Mouse (Mus musculus) liver, adult 2 months (tissue): ENCODE data around the gene Zfp708. TPM values are rescaled to one million over a fixed set of nuclear protein-coding genes. Genes with fewer than 3 reads are reported as not detected.

Source experiments
- DNase-seq: peaks from one replicate; pipeline ENCODE4 v3.0.0-alpha.2; 2011; ENCODE audit warnings: low read depth, low spot score; ENCODE audit errors: extremely low read depth
- H3K27ac ChIP-seq: fragments of 200-500 bp; replicated peaks from 2 replicates; pipeline ENCODE4 v1.5.1; 2012; ENCODE audit warnings: low read depth, mild to moderate bottlenecking, control low read depth, inconsistent platforms, low read length; ENCODE audit not compliant: insufficient read depth
- H3K27me3 ChIP-seq: fragments of 200-500 bp; 2 replicates; pipeline ENCODE4 v1.6.1; 2012; ENCODE audit warnings: mild to moderate bottlenecking, moderate library complexity, low read length, inconsistent platforms; ENCODE audit not compliant: control insufficient read depth, insufficient read depth
- H3K36me3 ChIP-seq: fragments of 200-500 bp; 2 replicates; pipeline ENCODE4 v1.6.1; 2012; ENCODE audit warnings: low read length, inconsistent platforms; ENCODE audit not compliant: control insufficient read depth, insufficient read depth
- H3K4me1 ChIP-seq: fragments of 200-500 bp; 2 replicates; pipeline ENCODE4 v1.6.1; 2011; ENCODE audit warnings: low read length; ENCODE audit not compliant: control insufficient read depth, insufficient read depth
- H3K4me3 ChIP-seq: fragments of 200-500 bp; 2 replicates; pipeline ENCODE4 v1.5.1; 2011; ENCODE audit warnings: low read depth, mild to moderate bottlenecking, control low read depth, low read length, moderate library complexity; ENCODE audit not compliant: insufficient read depth
- H3K79me2 ChIP-seq: fragments of 200-500 bp; 2 replicates; pipeline ENCODE4 v1.6.1; 2012; ENCODE audit warnings: inconsistent platforms, mild to moderate bottlenecking, low read length, moderate library complexity; ENCODE audit not compliant: control insufficient read depth, insufficient read depth
- H3K9ac ChIP-seq: fragments of 200-500 bp; 2 replicates; pipeline ENCODE4 v1.6.1; 2012; ENCODE audit warnings: low read depth, mild to moderate bottlenecking, control low read depth, inconsistent platforms, low read length
- CTCF ChIP-seq: fragments of 200-500 bp; IDR thresholded peaks from 2 replicates; pipeline ENCODE4 v1.5.1; 2011; ENCODE audit warnings: low read depth, low read length, control low read depth
- POLR2A ChIP-seq: fragments of 200-500 bp; IDR thresholded peaks from 2 replicates; pipeline ENCODE4 v1.6.1; 2011; ENCODE audit warnings: low read length, control low read depth; ENCODE audit not compliant: insufficient read depth; ENCODE audit errors: extremely low read depth
- WGBS: fragments of 180-500 bp; shearing (Covaris S2); methylation state at CpG from one replicate; pipeline ENCODE4 v1.1.7; 2018; 5-methylcytosine and 5-hydroxymethylcytosine counted together
- polyA plus RNA-seq: library from polyadenylated mRNA; depleted of rRNA; stranded (reverse); fragments of >200 nt; gene quantifications from 2 replicates; pipeline ENCODE4 v1.2.3, GENCODE M21; 2012
- total RNA-seq: library from RNA; depleted of rRNA; stranded (reverse); fragments of >200 nt; gene quantifications from 2 replicates; pipeline ENCODE4 v1.2.3, GENCODE M21; 2014

The Zfp708 gene
- total and polyA plus RNA-seq, 2 experiments = 0.17 to 3.1 TPM

DNA sequence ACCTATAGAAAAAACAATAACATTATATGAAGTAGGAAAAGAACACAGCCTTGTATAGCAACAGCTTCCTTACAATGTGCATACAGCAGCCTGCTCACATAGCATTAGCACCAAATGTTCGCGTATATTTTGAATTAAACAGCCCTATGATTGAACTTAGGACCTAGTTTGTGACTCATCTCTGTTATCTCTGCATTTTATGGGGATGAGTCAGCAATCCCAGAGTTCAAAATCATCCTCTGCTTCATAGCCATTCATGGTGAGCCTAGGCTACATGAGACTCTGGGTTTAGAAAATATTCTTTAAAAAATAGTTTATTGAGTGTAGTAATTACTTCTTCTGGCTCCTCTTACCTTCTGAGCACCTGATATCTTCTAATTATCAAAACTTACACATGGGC is 15.5 kb upstream of the Zfp708 start:
- Histone ChIP-seq H3K4me3 (no peak overlapping the region), H3K4me1 (no peaks in the 10 kb centered on the region), H3K27me3 (no peaks in the 10 kb centered on the region), H3K9ac (no peak overlapping the region), H3K79me2 (no peaks in the 10 kb centered on the region), H3K36me3 (no peaks in the 10 kb centered on the region), H3K27ac (no peak overlapping the region)
- 91% methylated on average over 2 of the region's 2 CpGs for WGBS
- no peak for DNase-seq
- TF ChIP-seq POLR2A (no peak), CTCF (no peak)

DNA sequence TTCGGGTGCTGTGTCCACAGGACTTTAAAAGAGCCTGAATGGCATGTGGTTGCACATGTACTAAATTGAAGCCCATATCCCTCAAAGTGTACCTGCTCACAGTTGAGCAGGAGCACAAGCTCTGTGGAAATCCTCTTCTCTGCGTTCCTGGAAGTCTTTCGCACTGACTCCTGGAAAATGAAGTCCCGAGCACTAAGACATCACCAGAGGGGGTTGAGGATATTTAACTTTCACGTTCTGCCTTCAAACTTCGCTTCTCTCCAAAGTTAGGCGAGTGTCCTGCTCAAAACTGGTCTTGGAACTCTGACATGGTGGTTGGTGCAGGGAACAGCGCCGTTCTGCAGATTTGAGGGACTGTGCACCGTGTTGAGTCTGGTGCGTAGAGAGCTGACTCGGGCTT is 14.3 kb upstream of the Zfp708 start:
- no peak for TF ChIP-seq CTCF
- TF ChIP-seq POLR2A = no peak
- Histone ChIP-seq H3K9ac (no peak overlapping the region), H3K27me3 (no peaks in the 10 kb centered on the region), H3K36me3 (no peaks in the 10 kb centered on the region), H3K27ac (no peak overlapping the region), H3K4me3 (no peak overlapping the region), H3K4me1 (peaks cover 6% of the 10 kb centered on the region), H3K79me2 (peaks cover 3% of the 10 kb centered on the region; the same call in 1 of the 2 replicates)
- DNase-seq = no peak
- WGBS = 81% methylated on average over 12 of the region's 12 CpGs

DNA sequence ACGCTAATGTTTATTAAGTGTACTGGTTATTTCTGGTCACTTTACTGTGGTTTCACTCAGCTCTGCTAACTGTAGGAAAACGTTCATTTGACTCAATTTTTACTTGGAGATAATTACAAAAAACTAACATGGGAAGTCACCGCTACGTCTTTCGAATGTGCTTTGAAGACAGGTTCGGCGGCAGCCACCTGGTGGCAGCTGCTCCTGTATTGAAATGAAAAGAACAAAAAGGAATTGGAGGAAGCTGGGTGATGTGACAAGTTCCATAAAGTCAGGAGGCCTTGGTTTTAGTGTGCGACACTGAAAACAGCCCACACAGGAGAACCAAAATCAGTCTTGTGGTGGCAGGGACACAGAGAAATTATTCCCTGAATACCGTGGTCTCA is 11.0 kb upstream of the Zfp708 start:
- TF ChIP-seq POLR2A = no peak
- TF ChIP-seq CTCF = peak; percentile 73
- Histone ChIP-seq H3K4me3 (0 out of 2 replicates have a peak overlapping the region, but pooled peaks have one; percentile 7), H3K36me3 (peaks cover 4% of the 10 kb centered on the region; the same call in 1 of the 2 replicates), H3K27me3 (no peaks in the 10 kb centered on the region), H3K4me1 (peaks cover 6% of the 10 kb centered on the region), H3K79me2 (peaks cover 3% of the 10 kb centered on the region; the same call in 1 of the 2 replicates), H3K27ac (no peak overlapping the region), H3K9ac (peak overlapping the region; percentile 51)
- whole genome bisulfite sequencing = 3% methylated on average over 9 of the region's 9 CpGs
- DNase-seq = no peak

DNA sequence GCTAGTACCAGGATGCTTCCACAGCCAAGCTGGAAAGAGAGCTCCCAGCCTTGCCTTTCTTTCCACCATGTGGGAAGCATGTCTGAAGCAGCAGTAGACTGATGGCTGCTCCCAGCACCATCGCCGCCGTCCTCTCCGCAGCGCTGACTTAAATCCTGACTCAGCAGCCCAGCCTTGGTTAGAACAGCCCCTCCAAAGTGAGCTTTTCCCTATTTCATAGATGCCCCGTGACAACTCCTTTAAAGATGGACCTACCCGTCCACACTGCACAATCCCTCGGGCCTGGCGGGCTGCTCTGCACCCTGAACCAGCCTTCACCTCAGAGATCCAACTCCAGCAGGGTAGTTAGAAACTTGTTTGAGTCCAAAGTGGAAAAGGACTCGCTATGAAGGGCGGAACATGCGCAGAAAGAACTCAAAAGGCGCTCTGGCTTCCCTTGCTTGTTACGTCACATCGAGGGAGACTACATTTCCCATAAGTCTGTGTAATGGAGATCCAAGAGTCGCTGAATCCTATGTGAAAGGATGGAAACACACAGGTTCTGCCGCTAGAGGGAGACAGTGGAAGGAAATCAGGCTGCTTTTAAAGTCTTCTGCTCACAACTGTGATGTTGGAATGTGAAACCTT is 10.5 kb upstream of the Zfp708 start, which contains the start of gene Gm28557:
Gene Gm28557 (minus strand): TSS at position 411 of the 627 bp plus-strand sequence.
- peak within 1 kb of the TSS; percentile 59 for H3K4me3 ChIP-seq
- peak within 1 kb of the TSS; percentile 67 for H3K9ac ChIP-seq
- peaks cover 6% of the 10 kb centered on the region for H3K4me1 ChIP-seq
- peaks cover 3% of the 10 kb centered on the region; the same call in 1 of the 2 replicates for H3K79me2 ChIP-seq
- DNase-seq = peak; percentile 100
- H3K27ac ChIP-seq = peak within 1 kb of the TSS; percentile 66
- peaks cover 4% of the 10 kb centered on the region; the same call in 1 of the 2 replicates for H3K36me3 ChIP-seq
- TF ChIP-seq CTCF (peak; percentile 30; the same call in 1 of the 2 replicates), POLR2A (peak; percentile 52; the same call in 1 of the 2 replicates)
- 0% methylated on average over 17 of the region's 17 CpGs for WGBS
- H3K27me3 ChIP-seq = no peaks in the 10 kb centered on the region

DNA sequence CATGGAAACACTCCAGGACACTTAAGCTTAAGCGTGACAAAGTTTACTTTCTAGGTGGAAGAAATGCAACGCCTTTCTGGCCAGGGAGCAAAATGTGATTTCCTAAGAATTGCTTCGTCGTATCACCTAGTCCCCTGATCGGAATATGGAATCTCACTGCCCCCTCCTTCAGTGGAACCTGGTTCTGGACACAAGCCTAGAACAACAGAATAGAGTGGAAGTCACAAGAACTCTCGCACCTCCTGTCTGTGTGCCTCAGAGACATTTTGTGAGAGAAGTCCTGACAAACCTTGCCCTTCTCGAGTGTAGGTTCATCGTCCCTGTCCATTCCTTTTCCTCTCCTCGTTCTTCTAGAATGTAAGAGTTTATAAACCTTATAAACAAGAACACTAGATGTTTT is 9.9 kb upstream of the Zfp708 start:
- Histone ChIP-seq H3K27ac (peak overlapping the region; percentile 66), H3K4me1 (peaks cover 6% of the 10 kb centered on the region), H3K4me3 (peak overlapping the region; percentile 59), H3K27me3 (no peaks in the 10 kb centered on the region), H3K9ac (peak overlapping the region; percentile 44; the same call in 1 of the 2 replicates), H3K79me2 (peaks cover 3% of the 10 kb centered on the region; the same call in 1 of the 2 replicates), H3K36me3 (peaks cover 4% of the 10 kb centered on the region; the same call in 1 of the 2 replicates)
- TF ChIP-seq CTCF (no peak), POLR2A (no peak)
- DNase-seq = peak; percentile 58
- WGBS = 16% methylated on average over 9 of the region's 9 CpGs

DNA sequence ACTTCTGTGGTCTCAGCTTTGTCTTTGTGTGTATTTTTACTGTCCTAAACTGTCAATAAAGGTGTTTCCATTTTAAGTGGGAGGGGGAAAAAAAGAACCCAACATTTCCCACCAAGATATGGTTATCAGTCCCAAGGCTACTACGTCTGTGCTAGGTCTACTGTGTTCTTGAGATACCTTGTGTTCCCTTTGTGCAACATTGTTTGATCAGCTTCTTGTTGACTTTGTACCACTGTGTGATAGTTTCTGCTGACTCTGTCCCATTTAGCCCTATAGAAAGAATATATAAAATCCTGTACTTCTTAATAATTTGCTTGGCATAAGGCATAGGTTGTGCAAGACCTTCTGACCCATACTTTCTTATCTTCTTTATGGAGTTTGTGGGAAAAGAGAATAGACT is 7.6 kb downstream of the Zfp708 start:
- Histone ChIP-seq H3K79me2 (peaks cover 5% of the 10 kb centered on the region; the same call in 1 of the 2 replicates), H3K9ac (no peak overlapping the region), H3K4me3 (no peak overlapping the region), H3K27ac (no peak overlapping the region), H3K36me3 (peaks cover 24% of the 10 kb centered on the region; the same call in 1 of the 2 replicates), H3K4me1 (no peaks in the 10 kb centered on the region), H3K27me3 (no peaks in the 10 kb centered on the region)
- no peak for DNase-seq
- 70% methylated on average over 1 of the region's 1 CpGs for WGBS
- TF ChIP-seq POLR2A (no peak), CTCF (no peak)
